ENCODE assay signal across 8 mouse cellular contexts in the genomic region with DNA sequence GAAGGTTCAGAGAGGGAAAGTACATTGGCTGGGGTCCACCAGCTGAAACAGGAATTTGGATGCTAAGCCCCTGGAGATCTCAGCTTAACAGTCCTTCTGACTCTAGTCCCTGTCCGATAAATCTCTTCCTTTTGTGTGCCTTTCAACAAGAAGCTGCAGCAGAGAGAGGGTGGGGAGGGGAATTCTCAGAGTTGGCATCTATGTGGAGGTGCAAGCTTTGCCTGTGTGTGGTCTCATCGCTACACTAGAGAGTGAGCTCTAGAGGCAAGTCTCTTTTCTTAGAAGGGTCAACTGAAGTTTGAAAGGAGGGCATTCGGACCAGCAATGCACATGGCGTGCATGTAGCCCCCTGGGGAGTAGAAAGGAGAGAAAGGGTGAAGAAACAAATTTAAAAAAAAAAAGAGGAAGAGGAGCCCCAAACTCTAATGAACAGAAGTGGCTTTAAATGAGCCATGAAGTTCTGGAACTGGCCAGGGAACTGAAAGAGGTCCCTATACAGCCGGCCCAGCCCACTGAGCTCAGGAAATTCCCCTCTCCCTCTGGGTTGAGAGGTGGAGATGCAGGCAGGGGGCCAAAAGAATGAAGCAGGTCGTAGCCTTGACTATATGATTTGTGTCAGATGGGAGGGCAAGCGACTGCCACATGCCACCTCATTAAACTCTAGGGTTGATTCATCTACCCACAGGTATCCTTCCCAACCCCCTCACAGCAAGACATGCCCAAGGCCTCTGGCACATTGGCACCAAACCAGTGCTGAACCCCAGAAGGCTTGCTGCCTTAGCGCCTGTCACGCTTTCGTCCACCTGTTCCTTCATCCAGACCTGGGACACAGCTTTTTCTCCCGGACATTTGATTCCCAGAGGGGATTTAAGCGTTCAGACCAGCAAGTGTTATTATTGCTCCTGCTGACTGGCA. TPM values are rescaled to one million over a fixed set of nuclear protein-coding genes. Genes with fewer than 3 reads are reported as not detected.
A peak's percentile ranks its signal among the peaks of the same experiment; 100 is the strongest.
DNase-seq lines count a peak whose midpoint lies in the region; ATAC-seq lines count a peak whose summit lies in the region.

No protein-coding gene starts in this region.

- H3K4me2 ChIP-seq in embryonic facial prominence, embryonic 13.5 days, result peak overlapping the region; percentile 66

- H3K4me3 ChIP-seq in embryonic facial prominence, embryonic 13.5 days, result peak overlapping the region; percentile 40

- peak; percentile 36 for DNase-seq in embryo, embryonic 10.5 days (ENCODE audit: low spot score)
- DNase-seq in embryo, embryonic 10 days (ENCODE audit: low spot score), result no peak
- DNase-seq in CD4-positive helper T cell, adult 2 months (ENCODE audit: low read depth, low spot score), result peak; percentile 63
- peak; percentile 26 for DNase-seq in mesoderm, embryonic 11.5 days (ENCODE audit: low read depth, low spot score)
- no peak for DNase-seq in layer of hippocampus, adult 11-12 months (ENCODE audit: low spot score)
- DNase-seq in adrenal gland, postnatal 4 days (ENCODE audit: low spot score in 2 of 2), result no peak

- no peak overlapping the region for H3K27ac ChIP-seq in embryonic facial prominence, embryonic 13.5 days

- H3K9ac ChIP-seq in embryonic facial prominence, embryonic 13.5 days, result no peak overlapping the region

- H3K4me1 ChIP-seq in embryonic facial prominence, embryonic 13.5 days, result peaks cover 20% of the 10 kb centered on the region

- H3K27me3 ChIP-seq in embryonic facial prominence, embryonic 13.5 days, result peaks cover 71% of the 10 kb centered on the region

- no peak for ATAC-seq in embryonic facial prominence, embryonic 13.5 days (ENCODE audit: insufficient number of reproducible peaks, insufficient read depth, low FRiP score, low TSS enrichment, low read depth)
- no peak for ATAC-seq in erythroid progenitor cell, adult 5-6 weeks (replicated peaks; ENCODE audit: low FRiP score, poor library complexity, severe bottlenecking)

- WGBS in embryonic facial prominence, embryonic 13.5 days, result 19% methylated on average over 12 of the region's 12 CpGs

- no peaks in the 10 kb centered on the region for H3K36me3 ChIP-seq in embryonic facial prominence, embryonic 13.5 days

- H3K9me3 ChIP-seq in embryonic facial prominence, embryonic 13.5 days, result no peaks in the 10 kb centered on the region

RNA-seq across cellular contexts. Expression of a gene that starts 10.0 kb away (rescaled TPM):
- polyA plus RNA-seq in embryonic facial prominence, embryonic 13.5 days (2015; fragmentation: Nextera tagmentation; extraction: Ambion mirVana), result 0.62 and 0.69 TPM in 2 replicates
- 0.42 and 1.4 TPM in 2 replicates for total RNA-seq in erythroid progenitor cell, adult 5-6 weeks (2015; ENCODE audit: low replicate concordance)
- total RNA-seq in erythroid progenitor cell, adult 5-6 weeks (2017; ENCODE audit: low replicate concordance), result 0.26 TPM in 1 of 2 replicates, not detected in the other
- total RNA-seq in adrenal gland, postnatal 4 days (2021), result 1 to 10 TPM; 2.5 to 2.8 TPM

Comparison
In these comparisons a context has a peak if more than half of its experiments do, and no peak if none do; other contexts are left out.
1. DNase-seq: peak in embryo, embryonic 10.5 days (single experiment), CD4-positive helper T cell, adult 2 months (single experiment) and mesoderm, embryonic 11.5 days (single experiment); none in embryo, embryonic 10 days (single experiment), layer of hippocampus, adult 11-12 months (single experiment) and adrenal gland, postnatal 4 days (0 of 2).